Mouse (Mus musculus): Measurements from ENCODE around the gene Sfxn5.

- no peak for TF ChIP-seq CTCF (conservative IDR thresholded peaks at IDR 0.05; ENCODE audit: insufficient read depth, insufficient read length, low read depth, low read length)
- no peak for TF ChIP-seq POLR2A (IDR thresholded peaks at IDR 0.05; ENCODE audit: low read depth, low read length)
Observed at GRCm38 (mm10) chr6:85325109-85325508, 8.1 kb downstream of the Sfxn5 start.
